Mouse (Mus musculus): ENCODE data around the gene Sirt5. TPM values are rescaled to one million over a fixed set of nuclear protein-coding genes. Genes with fewer than 3 reads are reported as not detected.

Sirt5 gene
- polyA plus RNA-seq (2014; fragmentation: Illumina TruSeq; extraction: RNeasy Lipid Tissue Mini Kit (QIAGEN cat#74804); ENCODE audit: low read depth, low replicate concordance) = 50.8 TPM

DNA sequence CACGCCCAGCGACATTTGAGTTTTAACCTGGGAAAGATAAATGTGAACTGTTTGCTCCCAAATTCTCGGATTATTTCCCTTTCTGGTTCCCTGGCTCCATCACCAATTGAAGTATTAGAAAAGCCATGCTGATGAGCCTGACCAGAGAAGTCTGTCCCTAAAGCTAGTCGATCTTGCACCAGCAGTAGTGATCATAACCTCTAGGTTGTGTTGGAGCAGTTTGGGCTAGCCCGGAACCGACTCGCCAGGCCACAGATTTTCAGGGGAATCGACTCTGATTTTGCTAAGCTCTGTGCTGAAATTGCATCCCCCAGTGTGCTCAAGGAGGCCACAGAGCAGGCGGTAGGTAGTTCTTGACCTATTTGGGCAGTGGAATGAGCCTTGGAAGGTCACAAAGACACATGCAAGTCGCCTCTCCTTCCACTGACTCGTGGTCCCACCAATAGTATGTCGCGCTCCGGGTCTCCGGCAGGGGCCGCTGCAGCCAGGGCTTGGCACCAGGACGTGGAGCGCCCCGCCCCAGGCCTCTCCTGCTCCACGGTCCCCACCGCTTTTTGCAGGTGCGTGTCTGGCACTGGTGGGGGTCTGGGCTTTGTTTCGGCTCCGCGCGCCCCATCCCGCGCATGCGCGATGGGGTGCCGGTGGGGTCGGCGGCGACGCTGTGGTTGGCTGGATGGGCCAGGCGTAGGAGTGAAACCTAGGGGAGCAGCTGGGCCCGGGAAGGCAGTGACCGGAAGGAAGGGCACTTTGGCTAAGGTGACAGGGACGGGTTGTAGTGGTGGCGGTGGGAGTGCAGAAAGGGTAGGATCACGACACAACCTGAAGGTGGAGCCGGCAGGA is at the start of gene Sirt5:
TSS of gene Sirt5 (plus strand) at position 512 of the 840 bp plus-strand sequence.

DNA sequence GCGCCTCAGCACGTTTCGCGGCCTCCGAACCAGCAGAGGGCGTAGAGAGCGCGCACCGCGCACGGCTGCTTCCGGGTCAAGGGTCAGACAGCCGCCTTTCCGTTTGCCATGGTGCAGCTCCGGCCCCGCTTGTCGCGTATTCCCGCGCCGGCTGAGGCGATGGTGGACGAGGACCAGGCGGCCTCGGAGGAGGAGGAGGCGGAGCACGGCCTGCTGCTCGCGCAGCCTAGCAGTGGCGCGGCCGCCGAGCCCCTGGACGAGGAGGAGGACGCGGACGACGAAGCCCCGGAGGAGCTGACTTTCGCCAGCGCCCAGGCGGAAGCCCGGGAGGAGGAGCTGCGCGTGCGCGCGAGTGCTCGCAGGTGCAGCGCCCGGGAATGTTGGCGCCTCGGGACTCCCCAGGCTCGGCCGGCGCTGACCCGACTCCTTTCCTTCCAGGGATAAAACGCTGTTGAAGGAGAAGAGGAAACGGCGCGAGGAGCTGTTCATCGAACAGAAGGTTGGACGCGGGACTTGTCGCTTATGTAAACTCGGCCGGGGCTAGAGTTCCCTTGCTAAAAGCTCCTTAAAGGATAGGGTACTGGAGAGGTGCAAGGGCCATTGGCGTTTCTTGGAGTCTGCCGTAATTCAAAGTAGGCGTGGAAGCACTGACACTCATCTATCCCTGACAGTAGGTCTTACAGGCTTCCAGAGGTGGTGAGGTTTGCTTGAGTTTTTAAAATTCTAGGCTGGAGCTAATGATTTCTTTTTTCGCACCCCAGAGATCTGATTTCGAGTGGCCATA is 33.2 kb downstream of the Sirt5 start, which contains the start of gene Nol7:
TSS of gene Nol7 (plus strand) at position 94 of the 784 bp plus-strand sequence.

Other genes with a start within 250 kb of the Sirt5 start
- gene Tbc1d7, start 194.0 kb upstream of the Sirt5 start, polyA plus RNA-seq (2014; fragmentation: Illumina TruSeq; extraction: RNeasy Lipid Tissue Mini Kit (QIAGEN cat#74804); ENCODE audit: low read depth, low replicate concordance) = 30.9 TPM
- gene Gfod1, start 61.3 kb upstream of the Sirt5 start, polyA plus RNA-seq (2014; fragmentation: Illumina TruSeq; extraction: RNeasy Lipid Tissue Mini Kit (QIAGEN cat#74804); ENCODE audit: low read depth, low replicate concordance) = 19.8 TPM
- 153 TPM for gene Nol7, start 32.9 kb downstream of the Sirt5 start, polyA plus RNA-seq (2014; fragmentation: Illumina TruSeq; extraction: RNeasy Lipid Tissue Mini Kit (QIAGEN cat#74804); ENCODE audit: low read depth, low replicate concordance)
- gene Ranbp9, start 115.8 kb downstream of the Sirt5 start, polyA plus RNA-seq (2014; fragmentation: Illumina TruSeq; extraction: RNeasy Lipid Tissue Mini Kit (QIAGEN cat#74804); ENCODE audit: low read depth, low replicate concordance) = 40.0 TPM
- 43.5 TPM for gene Mcur1, start 194.7 kb downstream of the Sirt5 start, polyA plus RNA-seq (2014; fragmentation: Illumina TruSeq; extraction: RNeasy Lipid Tissue Mini Kit (QIAGEN cat#74804); ENCODE audit: low read depth, low replicate concordance)